Mouse (Mus musculus): Measurements from ENCODE around the gene C1rl.

GRCm38 (mm10) chr6:124485414-124486144 is 7.3 kb upstream of the C1rl start:
- TF ChIP-seq CTCF (IDR thresholded peaks at IDR 0.05; ENCODE audit: low read depth) (no peak), EP300 (optimal IDR thresholded peaks at IDR 0.05) (no peak)
